Mouse (Mus musculus): ENCODE data around the gene Gm973.

Gm973 gene

GRCm38 (mm10) chr1:59566281-59566680 is 50.2 kb downstream of the Gm973 start:
- Histone ChIP-seq H3K4me3 (replicated peaks; ENCODE audit: low read length) (no peak overlapping the region), H3K36me3 (ENCODE audit: insufficient read depth, low read length) (no peaks in the 10 kb centered on the region)
- TF ChIP-seq POU5F1 (IDR thresholded peaks at IDR 0.05; ENCODE audit: borderline replicate concordance, low read length) (no peak), NANOG (IDR thresholded peaks at IDR 0.05; ENCODE audit: borderline replicate concordance, low read length) (no peak), CTCF (conservative IDR thresholded peaks at IDR 0.05; ENCODE audit: low read length) (no peak)

GRCm38 (mm10) chr1:59566926-59567325 is 50.9 kb downstream of the Gm973 start:
- H3K9me3 ChIP-seq (ENCODE audit: low read length): peaks cover 5% of the 10 kb centered on the region; the same call in 1 of the 2 replicates
- H3K36me3 ChIP-seq (ENCODE audit: insufficient read depth, low read length): no peaks in the 10 kb centered on the region
- H3K4me1 ChIP-seq (replicated peaks; ENCODE audit: low read depth, low read length): no peaks in the 10 kb centered on the region
- TF ChIP-seq POU5F1 (IDR thresholded peaks at IDR 0.05; ENCODE audit: borderline replicate concordance, low read length) (no peak), CTCF (conservative IDR thresholded peaks at IDR 0.05; ENCODE audit: low read length) (no peak), NANOG (IDR thresholded peaks at IDR 0.05; ENCODE audit: borderline replicate concordance, low read length) (no peak)
- no peak overlapping the region for H3K4me3 ChIP-seq (replicated peaks; ENCODE audit: low read length)
- H3K27me3 ChIP-seq (ENCODE audit: insufficient read depth, low read length): peaks cover 15% of the 10 kb centered on the region

More at GRCm38 (mm10) chr1:59566281-59566680, 50.2 kb downstream of the Gm973 start:
- peaks cover 4% of the 10 kb centered on the region for H3K4me1 ChIP-seq (replicated peaks; ENCODE audit: low read depth, low read length)
- peaks cover 15% of the 10 kb centered on the region for H3K27me3 ChIP-seq (ENCODE audit: insufficient read depth, low read length)
- peaks cover 5% of the 10 kb centered on the region; the same call in 1 of the 2 replicates for H3K9me3 ChIP-seq (ENCODE audit: low read length)

GRCm38 (mm10) chr1:59567521-59567920 is 51.5 kb downstream of the Gm973 start:
- Histone ChIP-seq H3K36me3 (ENCODE audit: insufficient read depth, low read length) (no peaks in the 10 kb centered on the region), H3K4me1 (replicated peaks; ENCODE audit: low read depth, low read length) (no peaks in the 10 kb centered on the region)
- TF ChIP-seq CTCF (conservative IDR thresholded peaks at IDR 0.05; ENCODE audit: low read length) (no peak), POU5F1 (IDR thresholded peaks at IDR 0.05; ENCODE audit: borderline replicate concordance, low read length) (no peak), NANOG (IDR thresholded peaks at IDR 0.05; ENCODE audit: borderline replicate concordance, low read length) (no peak)

GRCm38 (mm10) chr1:59568283-59568682 is 52.2 kb downstream of the Gm973 start:
- Histone ChIP-seq H3K4me1 (replicated peaks; ENCODE audit: low read depth, low read length) (0 out of 2 replicates have a peak, but pooled peaks cover under 1% of the 10 kb centered on the region), H3K36me3 (ENCODE audit: insufficient read depth, low read length) (no peaks in the 10 kb centered on the region), H3K4me3 (replicated peaks; ENCODE audit: low read length) (no peak overlapping the region), H3K27me3 (ENCODE audit: insufficient read depth, low read length) (peaks cover 15% of the 10 kb centered on the region), H3K9me3 (ENCODE audit: low read length) (peaks cover 2% of the 10 kb centered on the region; the same call in 1 of the 2 replicates)
- TF ChIP-seq NANOG (IDR thresholded peaks at IDR 0.05; ENCODE audit: borderline replicate concordance, low read length) (no peak), POU5F1 (IDR thresholded peaks at IDR 0.05; ENCODE audit: borderline replicate concordance, low read length) (no peak), CTCF (conservative IDR thresholded peaks at IDR 0.05; ENCODE audit: low read length) (no peak)

More at GRCm38 (mm10) chr1:59567521-59567920, 51.5 kb downstream of the Gm973 start:
- H3K9me3 ChIP-seq (ENCODE audit: low read length): peaks cover 5% of the 10 kb centered on the region; the same call in 1 of the 2 replicates
- peaks cover 15% of the 10 kb centered on the region for H3K27me3 ChIP-seq (ENCODE audit: insufficient read depth, low read length)
- H3K4me3 ChIP-seq (replicated peaks; ENCODE audit: low read length): no peak overlapping the region

DNA sequence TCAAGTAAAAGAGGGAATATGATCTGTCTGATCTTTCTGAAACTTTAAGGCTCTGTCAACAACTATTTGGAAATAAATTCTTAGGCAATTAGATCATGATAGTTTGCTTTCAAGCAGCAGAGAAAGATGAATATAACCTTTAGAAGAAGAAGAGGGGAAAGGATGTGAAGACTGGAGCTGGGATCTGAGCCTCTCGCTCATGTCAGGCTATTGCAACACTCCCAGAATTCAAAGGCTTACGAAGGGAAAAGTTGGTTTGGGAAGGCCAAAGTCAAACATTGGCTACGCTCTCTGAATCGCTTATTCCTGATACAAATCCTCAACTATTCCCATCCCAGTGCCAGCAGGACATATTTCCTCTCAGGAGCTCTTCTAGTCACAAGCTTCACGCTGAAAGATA is 53.2 kb downstream of the Gm973 start:
- Histone ChIP-seq H3K4me3 (replicated peaks; ENCODE audit: low read length) (no peak overlapping the region), H3K27me3 (ENCODE audit: insufficient read depth, low read length) (peaks cover 15% of the 10 kb centered on the region), H3K4me1 (replicated peaks; ENCODE audit: low read depth, low read length) (peaks cover 10% of the 10 kb centered on the region), H3K36me3 (ENCODE audit: insufficient read depth, low read length) (no peaks in the 10 kb centered on the region), H3K9me3 (ENCODE audit: low read length) (no peaks in the 10 kb centered on the region)
- TF ChIP-seq POU5F1 (IDR thresholded peaks at IDR 0.05; ENCODE audit: borderline replicate concordance, low read length) (no peak), NANOG (IDR thresholded peaks at IDR 0.05; ENCODE audit: borderline replicate concordance, low read length) (no peak), CTCF (conservative IDR thresholded peaks at IDR 0.05; ENCODE audit: low read length) (no peak)

GRCm38 (mm10) chr1:59570767-59571166 is 54.7 kb downstream of the Gm973 start:
- no peak for TF ChIP-seq CTCF (conservative IDR thresholded peaks at IDR 0.05; ENCODE audit: low read length)
- no peak for TF ChIP-seq NANOG (IDR thresholded peaks at IDR 0.05; ENCODE audit: borderline replicate concordance, low read length)
- no peak for TF ChIP-seq POU5F1 (IDR thresholded peaks at IDR 0.05; ENCODE audit: borderline replicate concordance, low read length)
- H3K4me3 ChIP-seq (replicated peaks; ENCODE audit: low read length): no peak overlapping the region
- peaks cover 22% of the 10 kb centered on the region for H3K4me1 ChIP-seq (replicated peaks; ENCODE audit: low read depth, low read length)
- H3K36me3 ChIP-seq (ENCODE audit: insufficient read depth, low read length): no peaks in the 10 kb centered on the region
- H3K9me3 ChIP-seq (ENCODE audit: low read length): no peaks in the 10 kb centered on the region
- peaks cover 20% of the 10 kb centered on the region for H3K27me3 ChIP-seq (ENCODE audit: insufficient read depth, low read length)

DNA sequence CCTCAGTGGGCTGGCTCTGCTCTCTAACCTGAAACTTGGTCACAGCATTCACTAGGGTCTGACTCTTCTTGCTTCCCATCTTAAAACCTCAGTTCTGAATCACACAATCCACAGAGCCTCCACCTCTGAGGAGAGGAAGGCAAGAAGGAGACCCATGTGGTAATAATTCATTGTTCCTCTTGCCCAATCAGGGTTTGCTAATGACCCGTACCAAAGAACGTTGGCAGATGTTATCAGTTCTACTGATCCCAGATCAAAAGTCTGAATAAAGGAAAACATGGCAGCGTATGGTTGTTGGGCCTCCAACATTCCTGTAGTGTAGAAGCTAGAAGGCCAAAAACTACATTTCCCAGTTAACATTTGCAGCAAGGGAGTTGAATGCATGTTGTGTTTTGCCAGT is 55.4 kb downstream of the Gm973 start:
- Histone ChIP-seq H3K36me3 (ENCODE audit: insufficient read depth, low read length) (no peaks in the 10 kb centered on the region), H3K9me3 (ENCODE audit: low read length) (no peaks in the 10 kb centered on the region), H3K4me1 (replicated peaks; ENCODE audit: low read depth, low read length) (peaks cover 22% of the 10 kb centered on the region), H3K27me3 (ENCODE audit: insufficient read depth, low read length) (peaks cover 23% of the 10 kb centered on the region), H3K4me3 (replicated peaks; ENCODE audit: low read length) (no peak overlapping the region)
- TF ChIP-seq CTCF (conservative IDR thresholded peaks at IDR 0.05; ENCODE audit: low read length) (no peak), NANOG (IDR thresholded peaks at IDR 0.05; ENCODE audit: borderline replicate concordance, low read length) (no peak), POU5F1 (IDR thresholded peaks at IDR 0.05; ENCODE audit: borderline replicate concordance, low read length) (no peak)

DNA sequence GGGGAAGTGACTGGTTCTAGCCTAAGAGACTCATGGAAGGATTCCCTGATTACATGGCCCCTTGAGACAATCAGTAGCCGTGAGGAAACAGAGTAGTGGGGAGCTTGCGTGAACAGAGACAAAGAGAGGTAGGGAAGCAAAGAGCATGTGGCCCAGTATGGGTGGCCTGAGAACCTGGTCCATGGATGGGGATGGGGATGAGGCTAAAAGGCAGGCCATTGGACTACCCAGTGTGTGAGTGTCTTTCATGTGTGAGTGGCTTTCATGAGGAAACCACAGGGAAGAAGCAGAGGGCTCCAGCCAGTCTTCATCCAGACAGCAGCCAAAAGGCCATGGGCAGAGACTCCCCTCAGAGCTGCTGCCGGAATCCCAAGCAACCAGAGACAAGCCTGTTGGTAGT is 57.8 kb downstream of the Gm973 start:
- Histone ChIP-seq H3K4me1 (replicated peaks; ENCODE audit: low read depth, low read length) (peaks cover 22% of the 10 kb centered on the region), H3K27me3 (ENCODE audit: insufficient read depth, low read length) (peaks cover 18% of the 10 kb centered on the region), H3K9me3 (ENCODE audit: low read length) (no peaks in the 10 kb centered on the region), H3K36me3 (ENCODE audit: insufficient read depth, low read length) (no peaks in the 10 kb centered on the region), H3K4me3 (replicated peaks; ENCODE audit: low read length) (no peak overlapping the region)
- no peak for TF ChIP-seq NANOG (IDR thresholded peaks at IDR 0.05; ENCODE audit: borderline replicate concordance, low read length)
